Mouse (Mus musculus) embryonic facial prominence, embryonic 10.5 days (tissue): ENCODE measurements at regions not wholly inside any gene's neighbourhood (a gene's known extent, or its start where the extent isn't known, plus 50 kb on each side); places are given as distances from the start of the nearest gene placed in this dataset.

Experiments
- DNase-seq: peaks from one replicate; pipeline ENCODE4 v3.0.0-alpha.2; 2017; ENCODE audit warnings: low spot score
- H3K27ac ChIP-seq: fragments of 300-500 bp; sonication (generic); replicated peaks from 2 replicates; pipeline ENCODE4 v1.5.1; 2016; ENCODE audit warnings: mild to moderate bottlenecking
- H3K27me3 ChIP-seq: fragments of 300-500 bp; sonication (generic); replicated peaks from 2 replicates; pipeline ENCODE4 v1.6.1; 2016; ENCODE audit warnings: low read depth, mild to moderate bottlenecking; ENCODE audit not compliant: poor library complexity, severe bottlenecking
- H3K36me3 ChIP-seq: fragments of 300-500 bp; sonication (generic); replicated peaks from 2 replicates; pipeline ENCODE4 v1.6.1; 2016; ENCODE audit warnings: mild to moderate bottlenecking, moderate library complexity
- H3K4me1 ChIP-seq: fragments of 300-500 bp; sonication (generic); 2 replicates; pipeline ENCODE4 v1.6.1; 2016
- H3K4me3 ChIP-seq: fragments of 300-500 bp; sonication (generic); 2 replicates; pipeline ENCODE4 v1.5.1; 2016; ENCODE audit warnings: mild to moderate bottlenecking, moderate library complexity
- H3K9me3 ChIP-seq: fragments of 300-500 bp; sonication (generic); 2 replicates; pipeline ENCODE4 v1.6.1; 2016; ENCODE audit warnings: mild to moderate bottlenecking
- WGBS: fragments of 180-500 bp; shearing (Covaris S2); methylation state at CpG from one replicate; pipeline ENCODE4 v1.1.7; 2016; 5-methylcytosine and 5-hydroxymethylcytosine counted together

- no peaks in the 10 kb centered on the region for H3K36me3 ChIP-seq
- H3K9me3 ChIP-seq = no peaks in the 10 kb centered on the region
- no peak overlapping the region for H3K27ac ChIP-seq
- 65% methylated on average over 2 of the region's 2 CpGs for WGBS
- H3K4me3 ChIP-seq = no peak overlapping the region
- no peak for DNase-seq
- no peaks in the 10 kb centered on the region for H3K27me3 ChIP-seq
- H3K4me1 ChIP-seq = no peaks in the 10 kb centered on the region
Measured at GRCm38 (mm10) chr2:105586782-105587181, 81.9 kb upstream of the Pax6 start.

GRCm38 (mm10) chr2:105594131-105594530 lies 74.6 kb upstream of the Pax6 start:
- 83% methylated on average over 2 of the region's 2 CpGs for WGBS
- H3K27me3 ChIP-seq = no peaks in the 10 kb centered on the region

GRCm38 (mm10) chr2:105604553-105605116 lies 64.1 kb upstream of the Pax6 start:
- Histone ChIP-seq H3K27me3 (peaks cover 50% of the 10 kb centered on the region), H3K4me1 (peaks cover 10% of the 10 kb centered on the region), H3K27ac (no peak overlapping the region), H3K4me3 (no peak overlapping the region), H3K36me3 (no peaks in the 10 kb centered on the region), H3K9me3 (no peaks in the 10 kb centered on the region)
- DNase-seq = no peak
- 49% methylated on average over 11 of the region's 11 CpGs for WGBS

More at GRCm38 (mm10) chr2:105594131-105594530, 74.6 kb upstream of the Pax6 start:
- no peak overlapping the region for H3K4me3 ChIP-seq
- DNase-seq = no peak
- no peaks in the 10 kb centered on the region for H3K4me1 ChIP-seq
- H3K27ac ChIP-seq = no peak overlapping the region
- no peaks in the 10 kb centered on the region for H3K36me3 ChIP-seq
- H3K9me3 ChIP-seq = no peaks in the 10 kb centered on the region

GRCm38 (mm10) chr2:105607969-105608538 lies 60.6 kb upstream of the Pax6 start:
- DNase-seq = no peak
- Histone ChIP-seq H3K9me3 (no peaks in the 10 kb centered on the region), H3K27me3 (peaks cover 78% of the 10 kb centered on the region), H3K27ac (no peak overlapping the region), H3K4me1 (peaks cover 32% of the 10 kb centered on the region), H3K4me3 (no peak overlapping the region), H3K36me3 (no peaks in the 10 kb centered on the region)
- 75% methylated on average over 8 of the region's 8 CpGs for WGBS

GRCm38 (mm10) chr2:105608756-105609155 lies 59.9 kb upstream of the Pax6 start:
- WGBS = 76% methylated on average over 7 of the region's 7 CpGs
- Histone ChIP-seq H3K9me3 (no peaks in the 10 kb centered on the region), H3K27me3 (peaks cover 85% of the 10 kb centered on the region), H3K4me3 (no peak overlapping the region), H3K36me3 (no peaks in the 10 kb centered on the region), H3K4me1 (peaks cover 37% of the 10 kb centered on the region), H3K27ac (no peak overlapping the region)
- DNase-seq = no peak

GRCm38 (mm10) chr2:105611014-105611413 lies 57.7 kb upstream of the Pax6 start:
- WGBS = 49% methylated on average over 5 of the region's 5 CpGs
- Histone ChIP-seq H3K36me3 (no peaks in the 10 kb centered on the region), H3K9me3 (no peaks in the 10 kb centered on the region), H3K4me3 (no peak overlapping the region), H3K27me3 (peaks cover 87% of the 10 kb centered on the region), H3K4me1 (peaks cover 35% of the 10 kb centered on the region), H3K27ac (no peak overlapping the region; the same call in 1 of the 2 replicates)
- no peak for DNase-seq

GRCm38 (mm10) chr2:105611651-105612050 lies 57.0 kb upstream of the Pax6 start:
- DNase-seq = no peak
- H3K27ac ChIP-seq = peak overlapping the region; percentile 78
- peaks cover 82% of the 10 kb centered on the region for H3K27me3 ChIP-seq
- peak overlapping the region; percentile 35 for H3K4me3 ChIP-seq
- no peaks in the 10 kb centered on the region for H3K9me3 ChIP-seq
- peaks cover 38% of the 10 kb centered on the region for H3K4me1 ChIP-seq
- 9% methylated on average over 4 of the region's 4 CpGs for WGBS
- no peaks in the 10 kb centered on the region for H3K36me3 ChIP-seq

- H3K27ac ChIP-seq = peak overlapping the region; percentile 78
- peaks cover 39% of the 10 kb centered on the region for H3K4me1 ChIP-seq
Measured at GRCm38 (mm10) chr2:105612051-105612664, 56.5 kb upstream of the Pax6 start.

GRCm38 (mm10) chr2:105612706-105613105 lies 56.0 kb upstream of the Pax6 start:
- peak overlapping the region; percentile 78 for H3K27ac ChIP-seq

More at GRCm38 (mm10) chr2:105612051-105612664, 56.5 kb upstream of the Pax6 start:
- WGBS = 3% methylated on average over 21 of the region's 21 CpGs
- DNase-seq = peak; percentile 67
- peak overlapping the region; percentile 35 for H3K4me3 ChIP-seq
- no peaks in the 10 kb centered on the region for H3K36me3 ChIP-seq
- H3K9me3 ChIP-seq = no peaks in the 10 kb centered on the region
- H3K27me3 ChIP-seq = peaks cover 78% of the 10 kb centered on the region

GRCm38 (mm10) chr2:105613243-105613642 lies 55.5 kb upstream of the Pax6 start:
- Histone ChIP-seq H3K27me3 (peaks cover 77% of the 10 kb centered on the region), H3K9me3 (no peaks in the 10 kb centered on the region), H3K27ac (no peak overlapping the region), H3K36me3 (no peaks in the 10 kb centered on the region), H3K4me3 (no peak overlapping the region), H3K4me1 (peaks cover 39% of the 10 kb centered on the region)
- 58% methylated on average over 6 of the region's 6 CpGs for WGBS
- DNase-seq = no peak

More at GRCm38 (mm10) chr2:105612706-105613105, 56.0 kb upstream of the Pax6 start:
- Histone ChIP-seq H3K9me3 (no peaks in the 10 kb centered on the region), H3K4me1 (peaks cover 39% of the 10 kb centered on the region), H3K27me3 (peaks cover 75% of the 10 kb centered on the region), H3K36me3 (no peaks in the 10 kb centered on the region), H3K4me3 (peak overlapping the region; percentile 35; the same call in 1 of the 2 replicates)
- DNase-seq = no peak
- WGBS = 33% methylated on average over 7 of the region's 7 CpGs

- Histone ChIP-seq H3K27me3 (peaks cover 49% of the 10 kb centered on the region), H3K4me3 (peak overlapping the region; percentile 30), H3K36me3 (no peaks in the 10 kb centered on the region), H3K4me1 (peaks cover 37% of the 10 kb centered on the region), H3K9me3 (no peaks in the 10 kb centered on the region), H3K27ac (peak overlapping the region; percentile 60)
- WGBS = 27% methylated on average over 18 of the region's 18 CpGs
- peak; percentile 69 for DNase-seq
Measured at GRCm38 (mm10) chr2:105615891-105616733, 52.6 kb upstream of the Pax6 start.
